Mouse (Mus musculus) gastrocnemius, adult 18-20 months (tissue): Measurements from ENCODE around the gene Gm9195. TPM values are rescaled to one million over a fixed set of nuclear protein-coding genes. Genes with fewer than 3 reads are reported as not detected.

Source experiments
- DNase-seq: peaks from one replicate; pipeline ENCODE4 v3.0.0; 2021; ENCODE audit warnings: low spot score
- total RNA-seq, 2 experiments: library from RNA; stranded (reverse); gene quantifications; 2 replicates each; pipeline ENCODE4 v1.2.3; 2021

Gene Gm9195
- total RNA-seq, 2 experiments from 2014 or later, result not detected

- no peak for DNase-seq
These were observed 48.7 kb downstream of the Gm9195 start for GRCm38 (mm10) chr14:72442936-72443335.

GRCm38 (mm10) chr14:72440929-72441328 lies 50.7 kb downstream of the Gm9195 start:
- DNase-seq, result no peak

DNA sequence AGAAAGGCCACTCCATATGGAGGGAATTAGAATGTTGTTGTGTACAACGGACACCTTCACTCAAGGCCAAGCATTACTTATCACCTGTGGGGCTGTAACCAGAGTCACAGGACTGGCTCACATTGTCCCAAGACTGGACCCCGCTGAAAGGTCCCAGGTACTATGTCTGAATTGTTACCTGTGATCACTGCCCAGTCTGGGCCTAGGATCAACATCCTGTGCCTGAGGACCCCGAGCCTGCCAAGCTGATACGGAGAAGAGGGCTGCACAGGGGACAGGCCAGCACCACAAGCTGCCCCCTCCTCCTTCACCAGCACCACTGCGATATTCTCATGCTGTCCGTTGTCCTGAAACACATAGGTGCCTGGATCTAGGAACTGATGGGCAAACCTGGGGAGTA lies 51.2 kb downstream of the Gm9195 start:
- DNase-seq, result no peak

- no peak for DNase-seq
These were observed 52.7 kb downstream of the Gm9195 start for GRCm38 (mm10) chr14:72438976-72439375.

GRCm38 (mm10) chr14:72389696-72390095 lies 101.9 kb downstream of the Gm9195 start:
- DNase-seq, result peak; percentile 61

DNA sequence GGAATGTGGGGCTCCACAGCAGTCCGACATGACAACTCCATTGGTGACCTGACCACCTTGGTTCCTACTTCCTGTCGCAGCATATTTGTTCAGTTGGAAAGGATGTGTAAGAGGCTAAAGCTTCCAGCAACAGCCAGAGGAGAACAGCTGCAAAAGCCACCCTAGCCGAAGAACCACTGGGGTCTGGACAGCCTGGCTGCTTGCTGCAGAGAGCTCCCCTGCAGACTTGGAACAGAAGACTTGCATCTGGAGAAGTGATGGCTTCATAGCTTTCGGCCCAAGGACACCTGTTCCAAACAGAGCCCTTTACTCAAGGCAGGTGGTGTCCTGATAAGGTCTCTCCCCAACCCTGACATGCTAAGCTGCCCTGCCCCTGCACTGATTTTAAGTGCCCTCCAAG lies 102.3 kb downstream of the Gm9195 start:
- no peak for DNase-seq

GRCm38 (mm10) chr14:72377224-72377623 lies 114.4 kb downstream of the Gm9195 start:
- DNase-seq, result no peak

Other genes with a start within 250 kb of the Gm9195 start
- gene Fndc3a, start 218.2 kb upstream of the Gm9195 start, total RNA-seq, result 1 to 10 TPM; 4.7 to 6.6 TPM